Mouse (Mus musculus): ENCODE results near the gene Actn1. TPM values are rescaled to one million over a fixed set of nuclear protein-coding genes. Genes with fewer than 3 reads are reported as not detected.
A peak's percentile ranks its signal among the peaks of the same experiment; 100 is the strongest.
"Not testable (repeated sequence)": the region's sequence is repeated elsewhere in the genome, so short reads cannot be mapped to it uniquely, and the experiment has no call there.

The Actn1 gene
- polyA plus RNA-seq, 1 experiment from 2014 or later, result 24.1 TPM

DNA sequence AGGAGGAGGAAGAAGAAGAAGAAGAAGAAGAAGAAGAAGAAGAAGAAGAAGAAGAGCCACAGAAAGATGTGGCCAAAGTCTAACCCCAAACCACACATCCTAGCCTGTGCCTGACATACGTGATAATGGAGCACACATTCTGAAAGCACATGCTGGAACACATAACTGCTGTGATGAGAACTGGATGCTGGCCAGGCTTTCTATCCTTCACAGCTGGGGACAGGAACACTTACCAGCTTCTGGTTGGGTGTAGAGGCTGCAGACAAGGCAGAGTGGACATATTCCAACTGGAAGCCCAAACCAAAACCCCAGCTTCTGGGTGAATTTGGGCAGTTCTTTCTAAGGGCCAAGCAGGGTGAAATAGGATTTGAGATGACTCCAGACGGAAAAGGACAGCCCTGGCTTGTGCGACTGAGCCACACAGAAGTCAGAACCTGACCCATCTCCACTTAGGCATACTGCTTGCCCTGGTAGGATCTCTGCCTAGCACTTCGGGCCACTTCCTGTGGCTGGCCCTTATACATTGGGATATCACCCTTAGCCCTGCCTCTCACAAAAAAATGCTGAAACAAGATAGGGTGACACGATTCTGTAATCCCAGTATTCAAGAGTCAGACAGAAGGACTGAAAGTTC, 15.1 kb upstream of the Actn1 start:
- no peaks in the 10 kb centered on the region for H3K36me3 ChIP-seq
- H3K4me3 ChIP-seq, result no peak overlapping the region
- DNase-seq (ENCODE audit: low spot score), result no peak
- no peak overlapping the region for H3K27ac ChIP-seq
- no peaks in the 10 kb centered on the region for H3K9me3 ChIP-seq
- H3K4me1 ChIP-seq (replicated peaks), result peaks cover 35% of the 10 kb centered on the region
- no peaks in the 10 kb centered on the region for H3K27me3 ChIP-seq (ENCODE audit: insufficient read depth, poor library complexity, severe bottlenecking)
- WGBS, result 93% methylated on average over 5 of the region's 5 CpGs

DNA sequence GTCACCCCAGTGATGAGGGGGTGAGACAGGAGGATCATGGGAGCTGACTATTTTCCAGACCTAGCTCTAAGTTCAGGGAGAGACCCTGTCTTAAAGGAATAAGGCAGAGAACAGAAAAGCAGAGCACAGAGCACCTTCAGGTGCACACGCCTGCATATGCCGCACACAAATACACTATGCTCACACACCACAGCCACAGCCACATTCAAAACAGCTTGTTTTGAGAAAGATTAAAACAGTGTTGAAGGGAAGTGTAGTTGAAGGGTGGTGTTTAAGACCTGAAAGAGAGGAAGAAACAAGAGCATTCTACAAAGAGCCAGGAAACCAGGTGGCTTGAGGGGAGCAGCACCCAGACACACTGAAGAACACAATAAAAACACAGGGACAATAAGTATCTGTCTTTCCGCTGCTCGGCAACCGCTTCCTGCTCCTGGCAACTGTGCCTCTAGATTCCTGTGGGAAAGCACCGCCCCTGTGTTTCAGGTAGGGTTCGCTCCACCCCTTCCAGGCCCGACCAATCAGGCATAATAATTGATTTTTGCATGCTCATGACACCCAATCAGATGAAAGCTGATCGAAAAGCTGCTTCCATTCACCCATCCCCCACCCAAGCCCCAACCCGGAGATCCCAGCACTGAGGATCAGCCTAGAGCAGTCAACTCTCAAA, 13.0 kb upstream of the Actn1 start:
- H3K9me3 ChIP-seq, result no peaks in the 10 kb centered on the region
- no peaks in the 10 kb centered on the region for H3K36me3 ChIP-seq
- no peaks in the 10 kb centered on the region for H3K27me3 ChIP-seq (ENCODE audit: insufficient read depth, poor library complexity, severe bottlenecking)
- H3K27ac ChIP-seq, result peak overlapping the region; percentile 76
- peaks cover 32% of the 10 kb centered on the region for H3K4me1 ChIP-seq (replicated peaks)
- WGBS, result 19% methylated on average over 10 of the region's 10 CpGs
- peak overlapping the region; percentile 25 for H3K4me3 ChIP-seq
- DNase-seq (ENCODE audit: low spot score), result peak; percentile 81

DNA sequence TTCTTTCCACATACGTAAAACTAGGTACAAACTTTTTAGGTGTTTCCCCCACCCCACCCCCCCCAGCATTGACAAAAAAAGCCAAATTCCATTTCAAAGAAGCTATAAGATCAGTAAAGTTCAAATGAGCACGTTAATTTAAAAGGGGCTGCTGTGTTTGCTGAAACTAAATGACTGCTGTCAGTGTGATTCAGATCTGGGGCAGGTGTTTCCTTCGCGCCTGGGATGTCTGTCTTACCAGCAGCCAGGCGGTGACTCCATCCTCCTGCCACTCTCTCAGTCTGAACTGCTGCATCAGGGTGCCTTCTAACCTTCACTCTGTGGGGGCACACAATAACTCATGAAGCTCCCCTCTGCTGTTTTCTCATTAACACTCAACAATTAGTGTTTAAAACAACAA, 11.6 kb upstream of the Actn1 start:
- WGBS, result 30% methylated on average over 5 of the region's 5 CpGs

DNA sequence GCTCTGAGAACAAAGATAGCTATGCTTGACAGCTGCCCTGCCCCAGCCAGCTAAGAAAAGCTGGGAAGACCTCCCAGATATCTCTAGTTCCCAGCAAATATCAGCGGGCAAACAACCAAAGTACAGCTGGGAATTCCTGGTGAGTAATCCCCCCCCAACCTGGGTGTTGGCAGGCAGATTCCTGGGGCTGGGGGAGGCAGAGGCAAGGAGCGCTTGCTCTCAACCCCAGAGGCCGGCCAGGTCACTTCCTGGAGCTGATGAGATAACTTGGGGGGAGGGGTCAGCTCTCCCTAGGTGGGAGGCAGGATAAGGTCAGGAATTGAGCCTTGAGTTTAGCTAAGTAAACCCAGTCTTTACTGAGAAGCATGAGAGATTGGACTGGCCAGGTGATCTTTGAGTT, 10.8 kb upstream of the Actn1 start:
- H3K4me3 ChIP-seq, result no peak overlapping the region
- H3K27ac ChIP-seq, result peak overlapping the region; percentile 63
- H3K9me3 ChIP-seq, result no peaks in the 10 kb centered on the region
- no peaks in the 10 kb centered on the region for H3K27me3 ChIP-seq (ENCODE audit: insufficient read depth, poor library complexity, severe bottlenecking)
- H3K4me1 ChIP-seq (replicated peaks), result peaks cover 29% of the 10 kb centered on the region
- H3K36me3 ChIP-seq, result no peaks in the 10 kb centered on the region
- DNase-seq (ENCODE audit: low spot score), result peak; percentile 33
- WGBS, result 15% methylated on average over 3 of the region's 3 CpGs

More for the DNA sequence above, 11.6 kb upstream of the Actn1 start:
- no peaks in the 10 kb centered on the region for H3K9me3 ChIP-seq
- peaks cover 29% of the 10 kb centered on the region for H3K4me1 ChIP-seq (replicated peaks)
- H3K27ac ChIP-seq, result no peak overlapping the region
- no peaks in the 10 kb centered on the region for H3K27me3 ChIP-seq (ENCODE audit: insufficient read depth, poor library complexity, severe bottlenecking)
- no peak for DNase-seq (ENCODE audit: low spot score)
- H3K36me3 ChIP-seq, result no peaks in the 10 kb centered on the region
- no peak overlapping the region for H3K4me3 ChIP-seq

DNA sequence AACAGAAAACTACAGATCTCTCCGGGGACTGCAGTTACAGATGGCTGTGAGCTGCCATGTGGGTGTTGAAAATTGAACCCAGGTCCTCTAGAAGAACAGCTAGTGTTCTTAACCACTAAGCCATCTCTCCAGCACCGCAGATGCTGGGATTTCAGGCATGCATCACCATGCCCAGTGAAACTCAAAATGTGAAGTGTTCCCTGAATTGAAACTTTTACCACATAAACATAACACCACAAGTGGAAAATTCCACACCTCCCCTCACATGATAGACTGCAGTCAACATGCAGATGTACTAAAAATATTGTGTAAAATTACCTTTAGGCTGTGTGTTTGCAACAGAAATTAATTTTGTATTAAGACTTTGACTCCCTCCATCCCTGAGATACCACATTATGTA, 9.1 kb upstream of the Actn1 start:
- no peak overlapping the region for H3K27ac ChIP-seq
- no peak for DNase-seq (ENCODE audit: low spot score)
- H3K36me3 ChIP-seq, result no peaks in the 10 kb centered on the region
- no peaks in the 10 kb centered on the region for H3K27me3 ChIP-seq (ENCODE audit: insufficient read depth, poor library complexity, severe bottlenecking)
- WGBS, result 88% methylated on average over 2 of the region's 2 CpGs
- H3K4me1 ChIP-seq (replicated peaks), result peaks cover 26% of the 10 kb centered on the region
- no peak overlapping the region for H3K4me3 ChIP-seq
- H3K9me3 ChIP-seq, result no peaks in the 10 kb centered on the region

DNA sequence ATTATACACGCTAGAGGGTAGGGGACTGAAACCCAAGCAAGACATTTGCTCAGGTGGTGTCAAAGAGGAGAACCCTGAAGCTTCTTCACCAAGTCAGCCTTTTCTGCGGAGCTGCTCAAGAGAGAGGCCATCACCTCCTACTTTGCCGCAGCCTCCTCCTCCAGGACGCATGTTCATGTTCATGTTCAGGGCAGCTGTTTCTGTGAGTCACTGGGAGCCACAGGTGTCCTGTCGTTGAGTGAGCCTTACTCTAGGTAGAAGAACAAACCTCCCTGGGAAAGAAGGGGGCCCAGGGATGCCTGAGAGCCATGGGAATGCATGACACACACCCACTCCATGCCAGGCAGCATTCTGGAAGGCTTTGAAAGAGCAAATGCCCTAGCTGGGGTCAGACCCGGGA, 7.8 kb upstream of the Actn1 start:
- DNase-seq (ENCODE audit: low spot score), result no peak
- H3K27me3 ChIP-seq (ENCODE audit: insufficient read depth, poor library complexity, severe bottlenecking), result no peaks in the 10 kb centered on the region
- H3K36me3 ChIP-seq, result no peaks in the 10 kb centered on the region
- WGBS, result 88% methylated on average over 6 of the region's 6 CpGs
- peaks cover 15% of the 10 kb centered on the region for H3K4me1 ChIP-seq (replicated peaks)
- no peak overlapping the region for H3K4me3 ChIP-seq
- H3K9me3 ChIP-seq, result no peaks in the 10 kb centered on the region
- H3K27ac ChIP-seq, result no peak overlapping the region

DNA sequence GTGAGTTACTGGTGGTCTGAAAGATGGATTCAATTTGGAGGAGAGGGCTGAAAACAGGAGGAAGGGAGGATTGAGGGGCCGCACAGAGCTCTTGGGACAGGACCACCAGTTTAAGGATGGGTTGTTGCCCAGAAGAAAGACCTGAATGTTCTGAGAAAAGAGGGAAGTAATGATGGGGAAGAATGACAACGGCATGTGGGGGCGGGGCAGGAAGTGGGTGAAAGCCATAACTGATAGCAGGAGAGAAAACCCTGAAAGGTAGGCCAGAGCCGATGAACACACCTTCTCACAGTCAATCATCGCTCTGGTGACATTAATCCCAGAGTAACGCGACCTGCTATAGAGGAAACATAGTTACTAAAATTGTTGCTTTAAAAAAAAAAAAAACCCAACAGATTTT, 4.2 kb upstream of the Actn1 start:
- not testable (repeated sequence) for H3K9me3 ChIP-seq; H3K4me1 ChIP-seq (replicated peaks); H3K4me3 ChIP-seq; H3K36me3 ChIP-seq; H3K27ac ChIP-seq; H3K27me3 ChIP-seq (ENCODE audit: insufficient read depth, poor library complexity, severe bottlenecking); DNase-seq (ENCODE audit: low spot score)
- 87% methylated on average over 7 of the region's 7 CpGs for WGBS

DNA sequence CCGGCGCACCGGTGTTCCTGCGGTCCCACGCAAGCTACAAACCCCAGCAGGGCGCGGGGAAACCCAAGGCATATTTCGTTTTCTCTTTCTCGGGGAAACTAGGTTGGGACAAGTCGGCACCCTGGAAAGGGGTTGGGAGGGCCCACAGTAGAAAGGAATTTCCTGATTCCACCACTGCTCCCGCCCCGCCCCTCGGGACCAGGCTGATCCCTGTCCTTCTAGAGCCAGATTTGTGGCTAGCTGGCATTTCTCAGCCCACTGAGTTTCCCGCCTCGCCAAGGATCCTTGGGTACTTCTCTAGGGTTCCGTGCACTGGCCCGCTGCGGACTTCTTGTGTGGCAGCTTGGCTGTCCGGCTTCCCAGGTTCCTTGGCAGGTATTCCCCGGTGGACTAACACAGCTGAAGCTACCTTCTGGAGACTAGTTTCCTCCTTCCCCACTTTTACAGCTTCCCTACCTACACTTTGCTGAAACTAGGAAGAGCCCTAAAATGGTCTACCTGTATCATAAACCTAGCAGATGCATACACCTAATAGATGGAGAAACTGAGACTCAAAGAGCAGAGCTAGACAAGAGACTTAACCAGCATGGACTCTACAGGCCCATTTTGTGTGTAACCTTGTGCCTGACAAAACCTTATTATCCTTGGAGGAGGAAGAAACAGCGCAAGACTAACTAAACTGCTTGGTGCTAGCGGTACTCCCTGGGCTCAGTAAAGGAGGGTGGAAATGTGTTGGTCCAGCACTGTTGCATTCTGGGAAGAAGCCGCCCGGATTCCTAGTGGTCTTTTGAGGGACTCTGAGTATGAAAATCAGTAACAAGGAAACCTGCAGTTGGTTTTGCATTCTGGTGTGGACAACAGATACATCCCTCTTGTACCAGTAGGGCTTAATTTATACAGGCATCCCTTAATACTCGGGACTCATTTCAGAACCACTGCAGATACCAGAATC, 849 bp upstream of the Actn1 start:
- 12% methylated on average over 25 of the region's 25 CpGs for WGBS
- H3K4me3 ChIP-seq, result peak overlapping the region; percentile 90
- H3K36me3 ChIP-seq, result no peaks in the 10 kb centered on the region
- peak overlapping the region; percentile 93 for H3K27ac ChIP-seq
- peaks cover 8% of the 10 kb centered on the region; the same call in 1 of the 2 replicates for H3K27me3 ChIP-seq (ENCODE audit: insufficient read depth, poor library complexity, severe bottlenecking)
- no peaks in the 10 kb centered on the region for H3K9me3 ChIP-seq
- DNase-seq (ENCODE audit: low spot score), result no peak
- peaks cover 28% of the 10 kb centered on the region for H3K4me1 ChIP-seq (replicated peaks)

DNA sequence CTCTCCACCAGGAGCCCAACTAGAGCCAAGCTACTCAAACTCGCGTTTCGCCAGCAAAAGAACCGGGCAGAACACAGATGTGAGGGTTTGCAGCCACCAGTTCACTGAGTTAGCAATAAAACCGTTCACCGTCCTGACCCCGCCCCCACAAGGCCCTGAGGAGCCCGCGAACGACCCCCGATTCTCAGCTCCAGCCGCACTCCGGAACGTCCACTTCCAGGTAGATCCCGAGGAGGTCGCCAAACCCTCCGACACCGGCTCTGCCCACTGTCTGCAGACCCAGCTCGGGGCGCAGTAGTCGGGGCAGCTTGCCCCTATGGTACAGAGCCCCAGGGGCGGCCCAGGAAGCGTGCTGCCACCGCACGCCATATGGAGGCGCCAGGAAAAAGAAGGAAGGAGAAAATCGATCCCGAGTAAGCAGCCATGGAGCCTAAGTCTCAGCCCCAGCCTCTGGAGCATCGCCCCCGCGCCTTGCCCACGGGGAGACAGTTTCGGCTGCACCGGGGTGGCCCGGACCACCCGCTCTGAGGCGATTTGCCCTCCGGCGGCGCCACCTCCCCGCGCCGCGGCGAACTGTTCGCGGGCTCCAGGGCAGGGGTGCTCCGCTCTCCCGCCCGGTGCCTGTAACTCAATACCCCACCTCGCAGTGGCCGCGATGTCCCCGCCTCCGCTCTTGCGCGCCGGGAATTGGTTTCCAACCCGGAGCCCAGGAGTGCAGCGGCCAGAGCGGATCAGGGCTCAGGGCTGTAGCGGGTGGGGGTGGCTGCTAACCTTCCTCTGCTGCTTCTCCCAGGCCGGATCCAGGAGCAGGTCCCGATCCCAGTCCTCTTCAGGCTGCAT, 735 bp downstream of the Actn1 start:
- H3K27ac ChIP-seq, result peak overlapping the region; percentile 93
- peaks cover 28% of the 10 kb centered on the region for H3K4me1 ChIP-seq (replicated peaks)
- DNase-seq (ENCODE audit: low spot score), result peak; percentile 86
- peaks cover 8% of the 10 kb centered on the region; the same call in 1 of the 2 replicates for H3K27me3 ChIP-seq (ENCODE audit: insufficient read depth, poor library complexity, severe bottlenecking)
- peak overlapping the region; percentile 90 for H3K4me3 ChIP-seq
- WGBS, result under 1% methylated on average over 64 of the region's 64 CpGs
- H3K9me3 ChIP-seq, result no peaks in the 10 kb centered on the region
- no peaks in the 10 kb centered on the region for H3K36me3 ChIP-seq

DNA sequence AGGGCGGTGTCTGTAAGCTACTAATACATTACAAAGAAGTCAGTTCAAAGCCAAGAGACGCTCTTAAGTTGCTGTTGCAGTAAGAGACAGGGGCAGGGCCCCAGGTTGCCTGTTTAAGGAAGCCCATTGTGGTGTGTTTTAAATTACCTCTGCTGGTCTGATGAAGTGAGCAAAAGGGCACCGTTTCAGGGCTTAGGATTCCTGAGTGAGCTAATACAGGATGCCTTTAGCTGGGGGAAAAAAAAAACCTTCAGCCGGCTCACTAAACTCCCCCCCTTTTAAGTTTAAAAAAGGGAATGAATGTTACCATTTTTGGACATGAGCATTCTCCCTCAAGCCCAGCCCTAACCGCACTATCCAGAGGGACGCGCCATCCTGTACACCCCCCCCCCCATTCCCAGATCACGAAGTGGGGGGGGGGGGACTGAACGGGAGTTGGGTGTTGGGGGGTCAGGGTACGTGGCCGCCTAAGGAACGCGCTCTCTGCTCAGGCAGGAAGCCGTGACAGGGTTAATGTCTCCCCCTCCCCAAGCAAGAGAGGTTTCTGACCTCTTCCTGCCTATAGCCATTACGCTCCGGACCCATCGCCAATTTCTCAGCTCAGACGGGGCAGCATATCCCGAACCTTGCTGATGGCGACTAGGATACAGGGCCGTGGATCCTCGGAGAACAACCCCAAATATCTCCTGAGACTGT, 1.5 kb downstream of the Actn1 start:
- whole genome bisulfite sequencing, result under 1% methylated on average over 22 of the region's 22 CpGs
- no peaks in the 10 kb centered on the region for H3K9me3 ChIP-seq
- H3K36me3 ChIP-seq, result no peaks in the 10 kb centered on the region
- peak overlapping the region; percentile 90 for H3K4me3 ChIP-seq
- peaks cover 33% of the 10 kb centered on the region for H3K4me1 ChIP-seq (replicated peaks)
- H3K27me3 ChIP-seq (ENCODE audit: insufficient read depth, poor library complexity, severe bottlenecking), result peaks cover 8% of the 10 kb centered on the region; the same call in 1 of the 2 replicates
- DNase-seq (ENCODE audit: low spot score), result peak; percentile 21
- peak overlapping the region; percentile 93 for H3K27ac ChIP-seq

DNA sequence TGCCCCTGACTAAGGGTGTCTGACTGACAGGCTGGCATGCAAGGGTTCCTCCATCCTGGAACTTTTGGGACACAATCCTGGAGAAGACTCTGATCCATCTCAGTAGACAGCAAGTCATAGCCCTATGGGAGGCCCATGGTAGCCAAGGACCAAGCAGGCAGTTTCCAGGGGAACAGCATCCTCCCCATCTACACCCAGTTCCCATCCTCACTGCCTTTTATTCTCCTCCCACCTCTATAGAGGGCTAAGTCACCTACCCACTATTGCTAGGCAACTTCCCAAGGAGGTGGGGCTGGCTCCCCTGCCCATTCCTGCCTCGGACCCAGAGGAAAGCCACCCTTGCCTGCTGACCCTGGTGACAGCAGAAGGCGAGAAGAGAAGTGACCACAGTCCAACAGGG, 8.2 kb downstream of the Actn1 start:
- Histone ChIP-seq H3K4me3 (no peak overlapping the region), H3K4me1 (replicated peaks) (peaks cover 44% of the 10 kb centered on the region), H3K9me3 (no peaks in the 10 kb centered on the region), H3K27ac (no peak overlapping the region; the same call in 1 of the 2 replicates), H3K27me3 (ENCODE audit: insufficient read depth, poor library complexity, severe bottlenecking) (no peaks in the 10 kb centered on the region), H3K36me3 (no peaks in the 10 kb centered on the region)
- no peak for DNase-seq (ENCODE audit: low spot score)
- WGBS, result 69% methylated on average over 2 of the region's 2 CpGs

DNA sequence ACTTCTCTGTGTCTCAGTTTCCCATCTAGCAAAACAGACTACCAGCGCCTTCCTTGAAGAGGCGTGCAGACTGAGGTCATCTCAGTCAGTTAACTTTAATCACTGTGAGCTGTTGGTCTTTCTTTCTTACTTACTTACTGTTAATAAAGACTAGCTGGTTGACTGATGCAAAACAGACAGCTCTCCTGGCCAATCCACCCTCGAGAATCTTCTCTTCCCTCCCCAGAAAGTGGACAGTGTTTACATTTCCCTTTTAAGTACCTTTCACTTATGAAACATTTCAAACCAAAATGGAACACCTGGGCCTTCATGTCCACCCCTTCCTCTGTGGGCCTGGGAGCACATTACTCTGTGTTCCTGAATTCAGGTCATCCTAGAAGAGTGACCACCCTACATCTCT, 8.6 kb downstream of the Actn1 start:
- H3K27me3 ChIP-seq (ENCODE audit: insufficient read depth, poor library complexity, severe bottlenecking), result no peaks in the 10 kb centered on the region
- peaks cover 49% of the 10 kb centered on the region for H3K4me1 ChIP-seq (replicated peaks)
- H3K9me3 ChIP-seq, result no peaks in the 10 kb centered on the region
- H3K27ac ChIP-seq, result no peak overlapping the region
- DNase-seq (ENCODE audit: low spot score), result no peak
- no peaks in the 10 kb centered on the region for H3K36me3 ChIP-seq
- no peak overlapping the region for H3K4me3 ChIP-seq
- 77% methylated on average over 3 of the region's 3 CpGs for WGBS

Data from hindbrain, embryonic 10.5 days (tissue).